Mouse (Mus musculus) lung, adult 2 months (tissue): ENCODE measurements around the gene Cdkal1.

Experiments
- CTCF ChIP-seq: fragments of 200-500 bp; IDR thresholded peaks from 2 replicates; pipeline ENCODE4 v1.5.1; 2011; ENCODE audit warnings: mild to moderate bottlenecking, low read length, control low read depth; ENCODE audit not compliant: insufficient read depth
- POLR2A ChIP-seq: fragments of 200-500 bp; IDR thresholded peaks from 2 replicates; pipeline ENCODE4 v1.6.1; 2011; ENCODE audit warnings: low read depth, mild to moderate bottlenecking, control low read depth, low read length, borderline replicate concordance; ENCODE audit errors: extremely low read depth

DNA sequence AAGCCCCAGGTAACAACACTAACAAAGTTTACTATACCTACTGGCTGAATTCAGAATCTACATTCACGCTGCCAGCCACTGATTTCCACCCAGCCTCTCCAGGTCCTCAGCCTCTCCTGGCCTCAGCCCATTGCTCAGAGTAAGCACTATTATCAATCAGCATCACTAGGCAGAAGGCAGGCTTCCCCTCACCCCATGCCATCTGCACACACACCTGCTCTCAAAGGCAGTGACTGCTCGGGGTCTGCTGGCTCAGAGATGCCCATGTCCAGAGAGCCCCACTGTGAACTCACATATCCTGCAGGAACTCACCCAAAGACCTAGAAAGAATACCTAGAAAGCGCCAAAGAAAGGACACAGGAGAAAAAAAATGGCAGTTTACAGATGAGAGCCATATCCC is 102.2 kb downstream of the Cdkal1 start:
- TF ChIP-seq CTCF (no peak), POLR2A (no peak)
